Mouse (Mus musculus) testis, adult 2 months (tissue): ENCODE measurements around the gene Arnt.

Source experiments
- CTCF ChIP-seq: fragments of 200-500 bp; IDR thresholded peaks from 2 replicates; pipeline ENCODE4 v1.5.1; 2012; ENCODE audit warnings: low read depth, mild to moderate bottlenecking, inconsistent platforms, low read length, moderate library complexity; ENCODE audit not compliant: control insufficient read depth, insufficient read depth, insufficient replicate concordance
- POLR2A ChIP-seq: fragments of 200-500 bp; IDR thresholded peaks from 2 replicates; pipeline ENCODE4 v1.6.1; 2012; ENCODE audit warnings: low read depth, mild to moderate bottlenecking, inconsistent platforms, low read length, moderate library complexity; ENCODE audit not compliant: control insufficient read depth

DNA sequence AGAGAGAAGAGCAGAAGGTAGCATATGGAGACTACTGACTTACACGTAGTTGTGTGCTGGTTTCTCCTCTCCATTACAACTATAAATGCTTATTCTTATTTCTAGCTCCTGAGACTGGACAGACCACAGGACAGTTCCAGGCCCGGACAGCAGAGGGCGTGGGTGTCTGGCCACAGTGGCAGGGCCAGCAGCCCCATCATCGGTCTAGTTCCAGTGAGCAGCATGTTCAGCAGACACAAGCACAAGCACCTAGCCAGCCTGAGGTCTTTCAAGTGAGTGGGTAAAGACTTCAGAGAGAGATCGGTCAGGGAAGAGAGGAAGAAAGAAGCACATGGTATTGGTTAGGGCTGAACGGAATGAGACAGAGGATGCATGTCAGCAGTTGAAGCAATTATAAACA lies 60.2 kb downstream of the Arnt start:
- TF ChIP-seq CTCF (peak; percentile 54; the same call in 1 of the 2 replicates), POLR2A (no peak)
